Mouse (Mus musculus) MEL (cell line): ENCODE measurements at regions not wholly inside any gene's neighbourhood (a gene's known extent, or its start where the extent isn't known, plus 50 kb on each side); places are given as distances from the start of the nearest gene placed in this dataset.

ENCODE experiments used
- DNase-seq: peaks from one replicate; pipeline ENCODE4 v3.0.0; 2011; ENCODE audit warnings: low read depth, low spot score
- H3K27ac ChIP-seq: 2 replicates; pipeline ENCODE4 v1.5.1; 2012; ENCODE audit warnings: low read depth, mild to moderate bottlenecking, control low read depth, low read length, moderate library complexity; ENCODE audit not compliant: control insufficient read depth
- H3K27me3 ChIP-seq, 2 experiments: fragments of 150-350 bp in 1 of 2; sonication (generic) in 1 of 2; 2 replicates each; pipeline ENCODE4 v1.6.1; 2012; ENCODE audit warnings: low read length in 2 of 2, mild to moderate bottlenecking in 2 of 2, improper control_type of control experiment in 1 of 2, moderate library complexity in 1 of 2; ENCODE audit not compliant: insufficient read depth in 2 of 2, control insufficient read depth in 1 of 2
- H3K36me3 ChIP-seq, 2 experiments: 2 replicates each; pipeline ENCODE4 v1.6.1; 2012 to 2014; ENCODE audit warnings: low read length in 2 of 2, improper control_type of control experiment in 1 of 2, inconsistent platforms in 1 of 2, mild to moderate bottlenecking in 1 of 2; ENCODE audit not compliant: insufficient read depth in 2 of 2, control insufficient read depth in 1 of 2
- H3K4me1 ChIP-seq, 2 experiments: fragments of 150-350 bp in 1 of 2; sonication (generic) in 1 of 2; 2 replicates each; pipeline ENCODE4 v1.6.1; 2012; ENCODE audit warnings: low read length in 2 of 2, improper control_type of control experiment in 1 of 2, mild to moderate bottlenecking in 1 of 2; ENCODE audit not compliant: insufficient read depth in 2 of 2, control insufficient read depth in 1 of 2
- H3K4me3 ChIP-seq, 2 experiments: fragments of 150-350 bp in 1 of 2; sonication (generic) in 1 of 2; 2 replicates each; pipeline ENCODE4 v1.5.1; 2012; ENCODE audit warnings: low read depth in 2 of 2, low read length in 2 of 2, mild to moderate bottlenecking in 2 of 2, moderate library complexity in 2 of 2, control low read depth in 1 of 2, improper control_type of control experiment in 1 of 2; ENCODE audit not compliant: control insufficient read depth in 1 of 2, insufficient read depth in 1 of 2
- H3K79me2 ChIP-seq: 2 replicates; pipeline ENCODE4 v1.6.1; 2012; ENCODE audit warnings: mild to moderate bottlenecking, low read length, moderate library complexity; ENCODE audit not compliant: control insufficient read depth, poor library complexity, insufficient read depth
- H3K9ac ChIP-seq: 2 replicates; pipeline ENCODE4 v1.6.1; 2012; ENCODE audit warnings: low read depth, mild to moderate bottlenecking, control low read depth, low read length, moderate library complexity; ENCODE audit not compliant: control insufficient read depth, poor library complexity, severe bottlenecking
- H3K9me3 ChIP-seq: fragments of 150-350 bp; sonication (generic); replicated peaks from 2 replicates; pipeline ENCODE4 v1.6.1; 2012; ENCODE audit warnings: mild to moderate bottlenecking, low read length, improper control_type of control experiment, moderate library complexity; ENCODE audit not compliant: insufficient read depth
- CHD1 ChIP-seq: IDR thresholded peaks from 2 replicates; pipeline ENCODE4 v1.6.1; 2012; ENCODE audit warnings: low read depth, mild to moderate bottlenecking, inconsistent platforms, low read length, improper control_type of control experiment
- CTCF ChIP-seq, 3 experiments: IDR thresholded peaks in 2 of 3; conservative IDR thresholded peaks in 1 of 3; 2 replicates each; pipeline ENCODE4 v1.5.1; 2011 to 2012; ENCODE audit warnings: low read length in 3 of 3, low read depth in 2 of 3, mild to moderate bottlenecking in 2 of 3, improper control_type of control experiment in 1 of 3, inconsistent platforms in 1 of 3, mixed read lengths in 1 of 3, moderate library complexity in 1 of 3; ENCODE audit not compliant: control insufficient read depth in 1 of 3, insufficient read depth in 1 of 3, poor library complexity in 1 of 3, severe bottlenecking in 1 of 3
- JUND ChIP-seq: IDR thresholded peaks from 2 replicates; pipeline ENCODE4 v1.6.1; 2011; ENCODE audit warnings: low read depth, mild to moderate bottlenecking, improper control_type of control experiment, low read length
- MAX ChIP-seq: IDR thresholded peaks from 2 replicates; pipeline ENCODE4 v1.6.1; 2011; ENCODE audit warnings: low read length, improper control_type of control experiment
- MAZ ChIP-seq: IDR thresholded peaks from 2 replicates; pipeline ENCODE4 v1.6.1; 2012; ENCODE audit warnings: low read depth, mild to moderate bottlenecking, inconsistent platforms, low read length, improper control_type of control experiment
- MYB ChIP-seq: IDR thresholded peaks from 2 replicates; pipeline ENCODE4 v1.6.1; 2011; ENCODE audit warnings: mild to moderate bottlenecking, low read depth, low read length, improper control_type of control experiment
- NRF1 ChIP-seq: IDR thresholded peaks from 2 replicates; pipeline ENCODE4 v1.6.1; 2014; ENCODE audit warnings: low read depth, mild to moderate bottlenecking, inconsistent platforms, low read length, improper control_type of control experiment, moderate library complexity; ENCODE audit not compliant: poor library complexity, insufficient read depth, severe bottlenecking
- POLR2A ChIP-seq, 2 experiments: IDR thresholded peaks; 2 replicates each; pipeline ENCODE4 v1.6.1; 2011 to 2012; ENCODE audit warnings: low read length in 2 of 2, mild to moderate bottlenecking in 2 of 2, control low read depth in 1 of 2, improper control_type of control experiment in 1 of 2, low read depth in 1 of 2, moderate library complexity in 1 of 2; ENCODE audit not compliant: control insufficient read depth in 1 of 2, insufficient read depth in 1 of 2, poor library complexity in 1 of 2
- RCOR1 ChIP-seq: IDR thresholded peaks from 2 replicates; pipeline ENCODE4 v1.6.1; 2012; ENCODE audit warnings: low read depth, mild to moderate bottlenecking, inconsistent platforms, low read length, improper control_type of control experiment
- SIN3A ChIP-seq: IDR thresholded peaks from 2 replicates; pipeline ENCODE4 v1.6.1; 2012; ENCODE audit warnings: low read length, improper control_type of control experiment, inconsistent platforms
- TAL1 ChIP-seq: IDR thresholded peaks from 2 replicates; pipeline ENCODE4 v1.6.1; 2012; ENCODE audit warnings: mild to moderate bottlenecking, inconsistent platforms, low read length, moderate library complexity, mixed read lengths
- TBP ChIP-seq: IDR thresholded peaks from 2 replicates; pipeline ENCODE4 v1.8.0; 2011; ENCODE audit warnings: low read depth, low read length, improper control_type of control experiment
- TCF12 ChIP-seq: IDR thresholded peaks from 2 replicates; pipeline ENCODE4 v1.6.1; 2014; ENCODE audit warnings: low read depth, mild to moderate bottlenecking, inconsistent platforms, low read length, improper control_type of control experiment, moderate library complexity
- USF2 ChIP-seq, 2 experiments: IDR thresholded peaks; 2 replicates each; pipeline ENCODE4 v1.6.1; 2011 to 2012; ENCODE audit warnings: improper control_type of control experiment in 2 of 2, low read length in 2 of 2, borderline replicate concordance in 1 of 2, inconsistent platforms in 1 of 2, low read depth in 1 of 2, mild to moderate bottlenecking in 1 of 2; ENCODE audit not compliant: insufficient read depth in 1 of 2
- ZC3H11A ChIP-seq: IDR thresholded peaks from 2 replicates; pipeline ENCODE4 v1.6.1; 2012; ENCODE audit warnings: low read depth, mild to moderate bottlenecking, inconsistent platforms, low read length, improper control_type of control experiment
- ZKSCAN1 ChIP-seq: IDR thresholded peaks from 2 replicates; pipeline ENCODE4 v1.6.1; 2012; ENCODE audit warnings: low read depth, mild to moderate bottlenecking, inconsistent platforms, low read length, improper control_type of control experiment, moderate library complexity
- ZMIZ1 ChIP-seq: IDR thresholded peaks from 2 replicates; pipeline ENCODE4 v1.6.1; 2012; ENCODE audit warnings: low read depth, mild to moderate bottlenecking, inconsistent platforms, low read length, improper control_type of control experiment, moderate library complexity

DNA sequence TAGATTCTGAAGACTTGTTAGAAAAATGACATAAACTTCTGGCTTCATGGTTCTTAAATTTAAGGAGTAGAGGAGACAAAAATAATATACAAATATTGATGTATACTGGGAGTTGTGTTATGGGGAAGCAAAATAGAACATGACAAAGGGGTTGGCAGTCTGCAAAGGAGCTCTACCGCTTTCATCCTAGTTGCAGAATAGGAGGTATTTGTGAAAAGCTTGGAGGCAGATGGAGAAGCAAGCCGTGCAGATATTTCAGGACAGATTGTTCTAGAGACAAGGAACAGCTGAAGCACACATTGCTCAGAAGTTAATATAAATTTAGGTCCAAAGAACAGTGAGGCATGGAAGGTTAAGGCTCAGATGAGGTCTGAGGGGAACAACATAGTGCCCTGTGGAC is 580.1 kb downstream of the Cntn3 start:
- no peak overlapping the region for H3K27ac ChIP-seq
- H3K4me1 ChIP-seq: no peaks in the 10 kb centered on the region
- H3K27me3 ChIP-seq: no peaks in the 10 kb centered on the region
- H3K36me3 ChIP-seq: no peaks in the 10 kb centered on the region
- no peak overlapping the region for H3K9ac ChIP-seq
- no peaks in the 10 kb centered on the region for H3K79me2 ChIP-seq
- DNase-seq: no peak
- H3K4me3 ChIP-seq: no peak overlapping the region
- H3K9me3 ChIP-seq: no peaks in the 10 kb centered on the region
- TF ChIP-seq RCOR1: no peak
- TF ChIP-seq, all 39 proteins: peak for 0

DNA sequence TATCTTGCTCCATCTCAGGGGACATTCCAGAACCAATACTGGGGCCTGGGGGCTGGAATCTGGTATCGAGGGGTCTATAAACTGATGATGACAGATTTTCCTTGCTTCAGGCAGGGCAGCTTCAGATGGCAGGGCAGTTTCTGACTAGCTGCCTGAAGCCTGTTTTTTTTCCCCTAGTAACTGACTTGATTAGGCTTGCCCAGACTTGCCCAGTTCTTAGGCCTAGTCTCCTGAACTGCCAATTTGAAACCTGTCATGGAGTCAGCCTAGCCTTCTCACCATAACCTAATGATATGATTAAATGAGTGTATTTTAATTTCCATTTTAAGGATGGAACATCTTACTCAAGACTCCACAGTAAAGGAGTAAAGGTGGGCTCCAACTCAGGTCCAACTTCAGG is 591.2 kb downstream of the Cntn3 start:
- H3K9ac ChIP-seq: no peak overlapping the region
- no peaks in the 10 kb centered on the region for H3K79me2 ChIP-seq
- H3K4me3 ChIP-seq: no peak overlapping the region
- H3K27ac ChIP-seq: no peak overlapping the region
- H3K27me3 ChIP-seq: no peaks in the 10 kb centered on the region
- no peaks in the 10 kb centered on the region for H3K9me3 ChIP-seq
- H3K4me1 ChIP-seq: no peaks in the 10 kb centered on the region
- DNase-seq: no peak
- TF ChIP-seq SIN3A (no peak), TBP (no peak), POLR2A (IDR thresholded peaks at IDR 0.05; ENCODE audit: control insufficient read depth in 1 of 2, insufficient read depth in 1 of 2, low read depth in 1 of 2, low read length in 2 of 2, poor library complexity in 1 of 2) (no peak), NRF1 (no peak), MYB (no peak), ZC3H11A (no peak), JUND (no peak), TCF12 (no peak), CHD1 (no peak), CTCF (IDR thresholded peaks at IDR 0.05 in 2 of 3, conservative IDR thresholded peaks at IDR 0.05 in 1 of 3; ENCODE audit: control insufficient read depth in 1 of 3, insufficient read depth in 1 of 3, low read depth in 2 of 3, low read length in 3 of 3, poor library complexity in 1 of 3, severe bottlenecking in 1 of 3) (no peak), MAZ (no peak), USF2 (IDR thresholded peaks at IDR 0.05; ENCODE audit: borderline replicate concordance in 1 of 2, insufficient read depth in 1 of 2, low read depth in 1 of 2, low read length in 2 of 2) (no peak), MAX (no peak), TAL1 (no peak), ZKSCAN1 (no peak), ZMIZ1 (no peak)
- H3K36me3 ChIP-seq: no peaks in the 10 kb centered on the region
